Mouse (Mus musculus) neural tube, embryonic 15.5 days (tissue): ENCODE results near the gene Fam216b. TPM values are rescaled to one million over a fixed set of nuclear protein-coding genes. Genes with fewer than 3 reads are reported as not detected.
A peak's percentile ranks its signal among the peaks of the same experiment; 100 is the strongest.

Source experiments
- ATAC-seq: fragments of 200-750 bp; cut with Nextera tagmentation; 2 replicates; pipeline ENCODE4 v1.8.0; 2017; ENCODE audit warnings: mild to moderate bottlenecking, moderate TSS enrichment, moderate library complexity; ENCODE audit not compliant: low FRiP score
- H3K27ac ChIP-seq: fragments of 300-500 bp; sonication (generic); replicated peaks from 2 replicates; pipeline ENCODE4 v1.5.1; 2015; ENCODE audit warnings: mild to moderate bottlenecking, inconsistent platforms
- H3K27me3 ChIP-seq: fragments of 300-500 bp; sonication (generic); replicated peaks from 2 replicates; pipeline ENCODE4 v1.6.1; 2015; ENCODE audit warnings: inconsistent platforms
- H3K36me3 ChIP-seq: fragments of 300-500 bp; sonication (generic); 2 replicates; pipeline ENCODE4 v1.6.1; 2015; ENCODE audit warnings: inconsistent platforms
- H3K4me1 ChIP-seq: fragments of 300-500 bp; sonication (generic); 2 replicates; pipeline ENCODE4 v1.6.1; 2015; ENCODE audit warnings: inconsistent platforms
- H3K4me2 ChIP-seq: fragments of 300-500 bp; sonication (generic); 2 replicates; pipeline ENCODE4 v1.6.1; 2015; ENCODE audit warnings: inconsistent platforms, mild to moderate bottlenecking, moderate library complexity
- H3K4me3 ChIP-seq: fragments of 300-500 bp; sonication (generic); replicated peaks from 2 replicates; pipeline ENCODE4 v1.5.1; 2015; ENCODE audit warnings: mild to moderate bottlenecking, inconsistent platforms
- H3K9ac ChIP-seq: fragments of 300-500 bp; sonication (generic); replicated peaks from 2 replicates; pipeline ENCODE4 v1.6.1; 2015; ENCODE audit warnings: mild to moderate bottlenecking, inconsistent platforms
- H3K9me3 ChIP-seq: fragments of 300-500 bp; sonication (generic); replicated peaks from 2 replicates; pipeline ENCODE4 v1.6.1; 2016; ENCODE audit warnings: inconsistent platforms
- WGBS: fragments of 180-500 bp; shearing (Covaris S2); methylation state at CpG from one replicate; pipeline ENCODE4 v1.1.7; 2015; ENCODE audit warnings: mixed read lengths; 5-methylcytosine and 5-hydroxymethylcytosine counted together
- polyA plus RNA-seq: library from polyadenylated mRNA; unstranded; fragments of >200 nt; fragmentation: Nextera tagmentation; extraction: Ambion mirVana; gene quantifications from 2 replicates; pipeline ENCODE4 v1.2.1, GENCODE M21; 2015

The Fam216b gene
- 1.1 and 1.2 TPM in 2 replicates for polyA plus RNA-seq

DNA sequence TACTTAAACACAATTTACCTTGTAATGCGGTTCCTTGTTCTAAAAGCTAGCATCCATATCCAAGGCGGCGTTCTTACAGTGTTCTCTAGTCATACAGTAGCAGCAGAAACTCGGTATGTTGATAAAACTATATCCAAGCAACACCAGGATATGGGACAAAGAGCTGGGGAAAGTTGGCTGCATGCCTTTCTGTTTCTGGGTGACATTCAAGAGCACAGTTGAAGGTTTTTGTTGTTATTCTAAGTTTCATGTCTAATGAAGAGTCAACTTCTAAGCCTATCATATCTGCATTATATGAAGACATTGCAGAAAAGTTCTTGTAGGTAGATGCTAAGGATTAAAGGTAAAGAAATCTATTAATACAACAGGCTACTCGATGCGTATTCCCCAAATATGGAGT lies at the start of gene Fam216b:
TSS of gene Fam216b (minus strand) at position 101 of the 400 bp plus-strand sequence.
- WGBS = 91% methylated on average over 6 of the region's 6 CpGs
- no peak within 1 kb of the TSS for H3K27ac ChIP-seq
- H3K4me3 ChIP-seq = no peak within 1 kb of the TSS
- no peak within 1 kb of the TSS for H3K9ac ChIP-seq
- no peaks in the 10 kb centered on the region for H3K27me3 ChIP-seq
- H3K4me1 ChIP-seq = no peaks in the 10 kb centered on the region
- no peaks in the 10 kb centered on the region for H3K36me3 ChIP-seq
- H3K9me3 ChIP-seq = no peaks in the 10 kb centered on the region
- H3K4me2 ChIP-seq = no peak within 1 kb of the TSS
- ATAC-seq = no peak

GRCm38 (mm10) chr14:78132368-78133052 lies 43.7 kb upstream of the Fam216b start:
- WGBS = 16% methylated on average over 5 of the region's 5 CpGs
- Histone ChIP-seq H3K36me3 (no peaks in the 10 kb centered on the region), H3K27me3 (no peaks in the 10 kb centered on the region), H3K27ac (no peak overlapping the region), H3K4me3 (no peak overlapping the region), H3K4me2 (no peak overlapping the region), H3K9me3 (0 out of 2 replicates have a peak, but pooled peaks cover 4% of the 10 kb centered on the region), H3K9ac (no peak overlapping the region), H3K4me1 (peaks cover 7% of the 10 kb centered on the region)
- peak; percentile 57 for ATAC-seq

GRCm38 (mm10) chr14:78126670-78127069 lies 37.9 kb upstream of the Fam216b start:
- WGBS = 37% methylated on average over 3 of the region's 3 CpGs

DNA sequence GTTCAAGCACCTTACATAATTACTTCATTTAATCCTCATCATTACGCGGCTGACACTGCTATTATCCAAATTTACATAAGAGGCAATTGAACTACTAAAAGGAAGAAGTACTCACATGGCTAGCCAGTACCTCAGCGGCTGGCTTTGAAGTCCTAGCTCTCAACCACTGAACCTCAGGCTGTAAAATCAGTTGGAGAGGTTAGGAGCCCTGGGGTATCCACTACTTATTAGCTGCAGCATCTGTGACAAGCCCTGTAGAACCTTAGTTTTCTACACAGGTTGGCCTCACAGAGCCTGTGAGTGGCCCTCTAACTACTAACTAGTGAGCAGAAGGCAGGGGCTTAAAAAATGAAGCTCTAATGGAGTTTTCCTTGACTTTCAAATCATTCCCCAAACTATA lies 31.5 kb upstream of the Fam216b start:
- no peaks in the 10 kb centered on the region for H3K9me3 ChIP-seq
- H3K4me1 ChIP-seq = peaks cover 7% of the 10 kb centered on the region; the same call in 1 of the 2 replicates
- no peak for ATAC-seq
- H3K4me2 ChIP-seq = no peak overlapping the region
- no peak overlapping the region for H3K9ac ChIP-seq
- H3K36me3 ChIP-seq = no peaks in the 10 kb centered on the region
- H3K27me3 ChIP-seq = no peaks in the 10 kb centered on the region
- 3% methylated on average over 3 of the region's 3 CpGs for whole genome bisulfite sequencing
- no peak overlapping the region for H3K4me3 ChIP-seq
- H3K27ac ChIP-seq = no peak overlapping the region

More at GRCm38 (mm10) chr14:78126670-78127069, 37.9 kb upstream of the Fam216b start:
- Histone ChIP-seq H3K27me3 (no peaks in the 10 kb centered on the region), H3K4me1 (no peaks in the 10 kb centered on the region), H3K4me3 (no peak overlapping the region), H3K27ac (no peak overlapping the region), H3K9ac (no peak overlapping the region), H3K36me3 (no peaks in the 10 kb centered on the region), H3K4me2 (no peak overlapping the region), H3K9me3 (no peaks in the 10 kb centered on the region)
- ATAC-seq = no peak

DNA sequence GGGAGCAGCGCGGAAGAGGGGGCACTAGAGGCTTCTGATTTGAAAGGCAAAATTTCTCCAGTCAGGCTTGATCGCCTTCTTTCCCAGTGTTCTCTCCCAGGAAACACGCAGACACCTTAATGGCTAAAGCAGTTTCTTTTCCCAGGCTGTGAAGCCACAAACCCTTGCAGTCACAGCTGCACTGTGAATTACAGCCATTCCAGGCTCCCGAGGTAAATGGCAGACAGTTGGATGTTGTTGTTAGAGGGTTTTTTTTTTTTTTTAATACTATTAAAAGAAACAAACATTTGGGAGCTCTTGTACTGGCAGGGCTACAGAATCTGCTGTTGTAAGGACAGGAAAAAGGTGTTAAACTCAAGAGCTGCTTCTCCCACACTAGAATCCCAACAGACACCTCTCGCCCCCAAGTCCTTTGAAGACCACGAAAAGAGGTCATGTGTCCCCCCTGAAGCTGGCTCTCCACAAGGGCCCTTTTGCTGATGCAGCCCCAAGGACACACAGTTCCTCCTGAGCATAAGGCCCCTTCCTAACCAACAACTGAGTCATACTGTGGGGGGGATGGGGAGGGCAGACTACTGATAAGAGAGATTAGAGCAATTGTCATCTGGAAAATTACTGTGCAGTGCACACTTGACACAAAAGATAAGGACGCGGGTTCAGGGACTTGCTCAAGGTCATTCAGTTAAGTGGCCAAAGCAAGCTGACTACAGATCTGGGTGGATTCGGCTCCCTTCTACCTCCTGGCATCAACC lies 30.8 kb upstream of the Fam216b start:
- Histone ChIP-seq H3K4me1 (peaks cover 7% of the 10 kb centered on the region; the same call in 1 of the 2 replicates), H3K9ac (no peak overlapping the region), H3K36me3 (no peaks in the 10 kb centered on the region), H3K27me3 (no peaks in the 10 kb centered on the region), H3K4me2 (no peak overlapping the region), H3K9me3 (0 out of 2 replicates have a peak, but pooled peaks cover 3% of the 10 kb centered on the region), H3K4me3 (no peak overlapping the region), H3K27ac (no peak overlapping the region)
- 46% methylated on average over 10 of the region's 10 CpGs for whole genome bisulfite sequencing
- no peak for ATAC-seq

DNA sequence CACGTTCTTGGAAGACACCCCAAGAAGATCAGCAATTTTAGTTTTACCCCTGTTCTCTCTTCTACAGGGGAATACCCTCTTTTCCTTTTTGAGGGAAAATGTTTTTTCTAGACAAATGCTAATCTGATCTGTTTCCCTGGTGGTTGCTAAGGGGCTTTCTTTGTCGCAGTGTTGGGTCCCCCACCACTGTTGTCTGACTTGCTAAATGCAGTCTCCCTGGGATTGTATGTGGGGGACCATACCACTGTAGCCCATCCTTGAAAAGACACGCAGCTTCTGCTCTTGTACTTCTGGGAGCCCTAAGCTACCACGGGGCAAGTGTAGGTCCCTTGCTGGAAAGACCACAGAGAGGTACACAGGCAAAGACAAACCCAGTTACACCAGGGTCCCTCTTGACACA lies 28.9 kb upstream of the Fam216b start:
- no peaks in the 10 kb centered on the region for H3K27me3 ChIP-seq
- H3K4me2 ChIP-seq = no peak overlapping the region
- 73% methylated on average over 4 of the region's 4 CpGs for WGBS
- H3K4me1 ChIP-seq = peaks cover 7% of the 10 kb centered on the region; the same call in 1 of the 2 replicates
- H3K9ac ChIP-seq = no peak overlapping the region
- 0 out of 2 replicates have a peak, but pooled peaks cover 3% of the 10 kb centered on the region for H3K9me3 ChIP-seq
- no peak for ATAC-seq
- no peaks in the 10 kb centered on the region for H3K36me3 ChIP-seq
- no peak overlapping the region for H3K27ac ChIP-seq
- H3K4me3 ChIP-seq = no peak overlapping the region

DNA sequence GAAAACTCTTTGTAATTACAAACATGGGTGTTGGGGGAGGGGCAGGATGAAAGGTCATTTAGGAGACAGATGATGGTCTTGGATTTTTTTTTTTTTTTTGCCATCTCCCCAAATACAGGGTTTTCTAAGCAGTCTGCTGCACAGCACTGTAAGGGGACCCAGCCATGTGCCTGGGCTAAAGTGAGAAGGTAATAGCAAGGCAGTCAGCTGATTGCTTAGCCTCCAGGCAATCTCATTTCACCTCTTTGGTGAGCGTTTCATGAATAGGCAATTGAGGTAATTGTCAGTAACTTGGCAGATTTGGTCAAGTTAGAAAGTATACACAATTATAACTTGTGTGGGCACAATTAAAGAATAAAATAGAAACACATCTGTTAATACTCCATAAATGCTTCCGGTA lies 28.5 kb upstream of the Fam216b start:
- peaks cover 7% of the 10 kb centered on the region; the same call in 1 of the 2 replicates for H3K4me1 ChIP-seq
- no peak for ATAC-seq
- WGBS = 57% methylated on average over 2 of the region's 2 CpGs

GRCm38 (mm10) chr14:78112466-78112865 lies 23.7 kb upstream of the Fam216b start:
- whole genome bisulfite sequencing = 86% methylated on average over 3 of the region's 3 CpGs
- H3K4me1 ChIP-seq = no peaks in the 10 kb centered on the region
- ATAC-seq = no peak
- H3K4me2 ChIP-seq = no peak overlapping the region
- H3K4me3 ChIP-seq = no peak overlapping the region
- H3K27me3 ChIP-seq = no peaks in the 10 kb centered on the region
- 0 out of 2 replicates have a peak, but pooled peaks cover 3% of the 10 kb centered on the region for H3K9me3 ChIP-seq
- H3K27ac ChIP-seq = no peak overlapping the region
- H3K9ac ChIP-seq = no peak overlapping the region
- no peaks in the 10 kb centered on the region for H3K36me3 ChIP-seq

More for the DNA sequence above, 28.5 kb upstream of the Fam216b start:
- Histone ChIP-seq H3K4me3 (no peak overlapping the region), H3K4me2 (no peak overlapping the region), H3K27me3 (no peaks in the 10 kb centered on the region), H3K27ac (no peak overlapping the region), H3K9ac (no peak overlapping the region), H3K36me3 (no peaks in the 10 kb centered on the region), H3K9me3 (0 out of 2 replicates have a peak, but pooled peaks cover 3% of the 10 kb centered on the region)

DNA sequence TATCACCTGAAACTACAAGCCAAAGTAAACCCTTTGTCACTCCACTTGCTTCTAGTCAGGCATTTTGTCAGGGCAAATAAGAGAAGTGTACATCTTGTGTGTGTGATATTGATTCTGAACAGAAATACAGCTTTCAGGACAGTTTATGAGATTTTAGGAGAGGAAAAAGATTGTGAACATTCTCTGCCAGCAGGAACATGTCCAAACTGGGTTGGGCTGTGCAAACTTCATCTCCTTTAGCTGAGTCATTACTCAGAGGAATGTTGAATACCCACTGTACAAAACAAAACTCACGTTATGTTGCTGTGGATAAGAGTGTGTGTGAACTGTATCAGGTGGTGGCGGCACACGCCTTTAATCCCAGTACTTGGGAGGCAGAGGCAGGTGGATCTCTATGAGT lies 22.1 kb upstream of the Fam216b start:
- Histone ChIP-seq H3K4me3 (no peak overlapping the region), H3K4me1 (no peaks in the 10 kb centered on the region), H3K36me3 (no peaks in the 10 kb centered on the region), H3K27me3 (no peaks in the 10 kb centered on the region), H3K27ac (no peak overlapping the region), H3K4me2 (no peak overlapping the region), H3K9ac (no peak overlapping the region), H3K9me3 (0 out of 2 replicates have a peak, but pooled peaks cover 3% of the 10 kb centered on the region)
- WGBS = 94% methylated on average over 3 of the region's 3 CpGs
- no peak for ATAC-seq

- H3K27me3 ChIP-seq = no peaks in the 10 kb centered on the region
- WGBS = 68% methylated on average over 4 of the region's 4 CpGs
- no peak overlapping the region for H3K27ac ChIP-seq
- no peaks in the 10 kb centered on the region for H3K9me3 ChIP-seq
- no peaks in the 10 kb centered on the region for H3K36me3 ChIP-seq
- no peak for ATAC-seq
- H3K4me3 ChIP-seq = no peak overlapping the region
- no peaks in the 10 kb centered on the region for H3K4me1 ChIP-seq
- no peak overlapping the region for H3K9ac ChIP-seq
- no peak overlapping the region for H3K4me2 ChIP-seq
These were observed 20.6 kb upstream of the Fam216b start for GRCm38 (mm10) chr14:78109419-78109818.

DNA sequence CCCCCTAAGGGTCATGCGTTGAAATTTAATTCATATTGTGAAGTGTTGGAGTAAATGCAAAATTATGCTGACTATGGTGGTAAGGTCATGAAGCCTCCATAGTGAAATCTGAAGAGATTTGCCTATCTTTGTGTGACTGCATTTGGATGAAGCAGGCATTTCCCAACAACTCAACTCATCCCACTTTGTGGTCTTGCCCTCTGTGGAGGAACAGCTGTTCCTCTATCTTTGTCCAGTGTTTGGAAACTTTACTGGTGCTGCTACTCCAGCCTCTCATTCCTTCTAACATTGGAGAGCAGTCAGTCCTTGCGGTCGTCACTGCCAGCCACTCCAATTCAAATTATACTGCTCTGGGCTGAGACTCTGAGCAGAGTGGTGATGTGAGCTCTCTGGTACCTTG lies 19.6 kb upstream of the Fam216b start:
- ATAC-seq = no peak
- no peaks in the 10 kb centered on the region for H3K36me3 ChIP-seq
- no peak overlapping the region for H3K4me3 ChIP-seq
- H3K4me1 ChIP-seq = no peaks in the 10 kb centered on the region
- H3K27me3 ChIP-seq = no peaks in the 10 kb centered on the region
- H3K4me2 ChIP-seq = no peak overlapping the region
- no peaks in the 10 kb centered on the region for H3K9me3 ChIP-seq
- no peak overlapping the region for H3K27ac ChIP-seq
- WGBS = 85% methylated on average over 3 of the region's 3 CpGs
- no peak overlapping the region for H3K9ac ChIP-seq

DNA sequence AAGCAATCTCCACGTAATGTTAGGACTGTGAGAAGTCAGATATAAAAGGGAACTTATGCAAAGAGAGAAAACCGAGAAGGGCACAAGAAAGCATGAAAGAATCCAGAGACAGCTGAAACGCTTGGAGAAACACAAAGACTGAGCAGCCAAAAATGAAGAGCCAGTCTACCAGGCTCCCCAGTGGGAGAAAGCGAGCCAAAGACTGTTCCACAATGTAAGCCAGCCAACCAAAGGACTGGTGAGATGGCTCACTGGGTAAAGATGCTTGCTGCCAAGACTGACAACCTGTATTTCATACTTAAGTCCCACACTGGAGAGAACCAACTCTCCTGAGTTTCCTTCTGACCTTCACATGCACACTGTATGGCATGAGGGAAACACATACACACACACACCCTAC lies 784 bp upstream of the Fam216b start:
- Histone ChIP-seq H3K9ac (no peak overlapping the region), H3K9me3 (no peaks in the 10 kb centered on the region), H3K36me3 (no peaks in the 10 kb centered on the region), H3K4me2 (no peak overlapping the region), H3K27ac (no peak overlapping the region), H3K4me3 (no peak overlapping the region), H3K4me1 (no peaks in the 10 kb centered on the region), H3K27me3 (no peaks in the 10 kb centered on the region)
- ATAC-seq = no peak
- 86% methylated on average over 4 of the region's 4 CpGs for WGBS
